Mouse (Mus musculus): ENCODE data around the gene Slf2.

Gene Slf2

GRCm38 (mm10) chr19:44907851-44908690 is 22.9 kb upstream of the Slf2 start:
- DNase-seq (ENCODE audit: low read depth in 1 of 2, low spot score in 2 of 2), result no peak

GRCm38 (mm10) chr19:44908836-44909460 is 22.0 kb upstream of the Slf2 start:
- no peak for DNase-seq (ENCODE audit: low read depth in 1 of 2, low spot score in 2 of 2)

- DNase-seq (ENCODE audit: low read depth in 1 of 2, low spot score in 2 of 2), result no peak
Observed at GRCm38 (mm10) chr19:44914481-44915249, 16.3 kb upstream of the Slf2 start.

GRCm38 (mm10) chr19:44918171-44918570 is 12.8 kb upstream of the Slf2 start:
- DNase-seq (ENCODE audit: low read depth in 1 of 2, low spot score in 2 of 2), result no peak

GRCm38 (mm10) chr19:44921466-44922139 is 9.3 kb upstream of the Slf2 start:
- DNase-seq (ENCODE audit: low read depth in 1 of 2, low spot score in 2 of 2), result no peak

DNA sequence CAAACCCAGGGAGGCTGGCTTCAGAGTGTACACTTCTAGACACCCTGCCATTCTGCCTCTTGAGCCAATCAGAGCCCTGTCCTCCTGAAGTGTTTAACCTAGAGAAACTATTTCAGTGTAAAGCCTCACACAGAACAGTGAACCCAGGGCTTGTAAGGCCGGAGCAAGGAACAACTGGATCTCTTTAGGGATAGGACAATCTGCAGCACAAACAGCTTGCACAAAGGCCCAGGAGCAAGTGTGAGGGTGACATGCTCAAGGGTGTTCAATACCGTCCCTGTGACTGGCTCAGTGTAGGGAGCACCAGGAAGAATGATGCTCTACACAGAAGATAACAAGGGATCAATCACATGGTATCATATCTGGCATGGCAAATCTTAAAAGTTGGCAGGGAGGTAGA is 8.4 kb upstream of the Slf2 start:
- DNase-seq (ENCODE audit: low read depth in 1 of 2, low spot score in 2 of 2), result no peak

- no peak for DNase-seq (ENCODE audit: low read depth in 1 of 2, low spot score in 2 of 2)
Observed at GRCm38 (mm10) chr19:44924699-44925098, 6.3 kb upstream of the Slf2 start.

DNA sequence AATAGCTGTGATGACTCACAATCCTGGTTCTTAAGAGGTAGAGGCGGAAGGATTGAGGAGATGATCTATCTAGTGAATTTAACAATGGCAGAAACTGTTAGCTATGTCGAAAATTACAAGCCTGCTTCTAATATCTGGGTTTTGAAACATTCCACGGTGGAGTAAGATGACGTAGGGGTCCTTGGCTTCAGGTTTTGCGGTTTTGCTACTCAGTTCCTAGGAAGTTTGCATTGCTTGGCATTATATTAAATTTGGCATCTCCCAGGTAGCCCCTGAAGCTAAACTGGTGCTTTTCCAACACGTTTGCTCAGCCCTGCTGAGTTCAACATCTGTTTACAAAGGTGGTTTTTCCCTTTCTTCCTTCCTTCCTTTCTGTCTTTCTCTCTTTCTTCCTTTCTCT is 4.2 kb upstream of the Slf2 start:
- DNase-seq (ENCODE audit: low read depth in 1 of 2, low spot score in 2 of 2), result no peak

DNA sequence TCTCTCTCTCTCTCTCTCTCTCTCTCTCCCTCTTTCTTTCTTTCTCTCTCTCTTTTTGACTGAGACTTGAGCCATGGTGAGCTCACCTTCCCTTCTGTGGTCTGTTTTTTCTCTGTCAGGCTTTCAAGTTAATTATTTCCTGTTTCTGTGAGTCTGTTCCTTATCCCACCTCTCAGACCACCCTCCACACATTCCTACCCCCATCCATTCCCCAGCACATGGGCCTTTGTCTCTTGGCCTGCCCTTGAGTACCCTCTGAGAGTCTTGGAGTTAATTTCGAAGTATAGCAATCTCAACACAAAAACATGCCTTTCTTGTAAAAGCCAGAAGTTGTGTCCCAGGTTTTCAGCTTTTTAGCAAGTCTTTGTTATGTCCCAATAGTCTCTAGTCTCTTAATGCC is 3.7 kb upstream of the Slf2 start:
- DNase-seq (ENCODE audit: low read depth in 1 of 2, low spot score in 2 of 2), result no peak

GRCm38 (mm10) chr19:44928185-44928584 is 2.8 kb upstream of the Slf2 start:
- no peak for DNase-seq (ENCODE audit: low read depth in 1 of 2, low spot score in 2 of 2)

GRCm38 (mm10) chr19:44929251-44929650 is 1.7 kb upstream of the Slf2 start:
- DNase-seq (ENCODE audit: low read depth in 1 of 2, low spot score in 2 of 2), result no peak

- DNase-seq (ENCODE audit: low read depth in 1 of 2, low spot score in 2 of 2), result no peak
Observed at GRCm38 (mm10) chr19:44929663-44930062, 1.3 kb upstream of the Slf2 start.

- DNase-seq (ENCODE audit: low read depth in 1 of 2, low spot score in 2 of 2), result no peak
Observed at GRCm38 (mm10) chr19:44930122-44930521, 829 bp upstream of the Slf2 start.

GRCm38 (mm10) chr19:44931454-44931759 is 456 bp downstream of the Slf2 start:
- peak; percentile 68 to 76 for DNase-seq (ENCODE audit: low read depth in 1 of 2, low spot score in 2 of 2)

DNA sequence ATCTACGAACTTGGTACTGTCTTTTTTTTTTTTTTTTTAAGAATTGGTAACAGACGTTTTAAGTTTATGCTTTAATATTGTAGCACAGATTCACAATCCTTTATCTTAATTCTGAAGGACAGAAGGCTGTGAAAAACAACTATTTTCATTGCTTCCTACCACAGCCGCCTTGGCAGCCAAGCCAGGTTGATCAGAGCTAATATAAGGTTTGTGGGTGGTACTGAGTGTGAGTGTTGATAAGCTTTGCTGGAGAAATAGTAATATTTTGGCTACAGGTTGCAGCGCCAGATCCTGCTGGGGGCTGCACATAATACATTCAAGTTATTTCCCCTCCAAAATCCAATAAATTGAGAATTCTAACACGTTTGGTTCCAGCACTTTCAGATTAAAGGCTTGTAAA is 1.1 kb downstream of the Slf2 start:
- DNase-seq (ENCODE audit: low read depth in 1 of 2, low spot score in 2 of 2), result no peak

DNA sequence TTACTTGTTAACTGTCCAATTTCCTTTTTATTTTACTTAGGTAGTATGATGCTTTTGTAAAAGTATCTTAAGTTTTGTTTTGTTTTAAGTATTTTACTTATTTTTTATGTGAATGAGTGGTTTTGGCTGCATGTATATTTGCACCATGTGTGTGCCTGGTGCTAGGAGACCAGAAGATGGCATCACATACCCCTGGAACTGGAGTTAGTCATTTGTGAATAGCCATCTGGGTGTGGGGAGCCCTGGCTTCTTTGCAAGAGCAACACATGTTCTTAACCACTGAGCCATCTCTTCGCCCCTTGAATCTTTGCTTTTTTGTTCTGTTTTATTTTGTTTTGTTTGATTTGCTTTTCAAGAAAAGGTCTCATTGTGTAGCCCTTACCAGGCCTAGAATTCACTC is 2.2 kb downstream of the Slf2 start:
- DNase-seq (ENCODE audit: low read depth in 1 of 2, low spot score in 2 of 2), result no peak

GRCm38 (mm10) chr19:44959633-44960032 is 28.7 kb downstream of the Slf2 start:
- no peak for DNase-seq (ENCODE audit: low read depth in 1 of 2, low spot score in 2 of 2)

DNA sequence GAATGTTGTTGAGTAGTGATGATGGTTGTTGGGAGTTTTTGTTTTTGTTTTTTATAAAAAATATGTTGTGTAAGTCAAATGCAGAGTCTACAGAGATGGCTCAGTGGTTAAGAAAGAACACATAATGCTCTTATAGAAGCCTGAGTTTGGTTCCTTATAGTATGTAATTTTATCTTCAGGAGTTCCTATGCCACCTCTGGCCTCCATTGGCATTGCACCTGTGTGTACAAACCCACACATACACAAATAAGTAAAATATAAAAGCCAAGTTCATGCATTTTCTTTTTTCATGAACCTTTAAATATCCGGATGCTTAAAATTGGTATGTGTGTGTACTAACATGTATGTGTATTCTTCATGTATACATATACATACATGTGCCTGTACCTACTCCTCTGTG is 35.0 kb downstream of the Slf2 start:
- DNase-seq (ENCODE audit: low read depth in 1 of 2, low spot score in 2 of 2), result no peak

DNA sequence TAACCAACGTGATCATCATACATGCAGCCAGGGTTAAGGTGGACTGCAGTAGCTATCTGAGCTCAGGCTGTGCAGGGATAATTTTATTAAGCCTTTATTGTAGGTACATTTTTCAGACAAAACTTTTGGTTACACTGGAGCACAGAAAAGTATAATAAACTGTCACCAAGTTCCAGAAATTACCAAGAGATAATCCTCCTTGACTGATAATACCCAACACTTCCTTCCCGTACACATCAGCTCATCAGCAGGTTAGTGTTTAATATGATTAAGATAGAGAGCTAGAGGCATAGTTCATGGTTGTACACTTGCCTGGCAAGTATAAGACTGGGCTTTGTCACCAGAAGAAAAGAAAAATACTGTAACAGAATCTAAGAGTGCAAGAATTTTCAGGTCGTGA is 37.4 kb downstream of the Slf2 start:
- no peak for DNase-seq (ENCODE audit: low read depth in 1 of 2, low spot score in 2 of 2)

DNA sequence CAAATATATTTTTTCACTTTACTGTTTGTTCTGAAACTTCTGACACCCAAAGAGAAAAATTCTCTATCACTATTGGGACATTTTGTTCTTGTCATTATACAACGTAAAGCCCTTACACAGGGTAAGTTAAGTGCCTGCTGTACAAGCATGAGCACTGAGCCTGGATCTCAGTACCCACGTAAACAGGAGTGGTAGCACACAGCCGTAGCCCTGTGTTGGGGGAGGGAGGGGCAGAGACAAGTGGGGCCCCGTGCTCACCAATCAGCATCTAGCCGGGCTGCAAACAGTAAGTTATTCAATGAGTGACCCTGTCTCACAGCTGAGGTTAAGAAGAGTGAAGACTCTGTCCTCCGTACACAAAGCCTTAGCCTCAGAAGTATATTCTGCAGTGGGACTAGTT is 45.7 kb downstream of the Slf2 start:
- no peak for DNase-seq (ENCODE audit: low read depth in 1 of 2, low spot score in 2 of 2)

DNA sequence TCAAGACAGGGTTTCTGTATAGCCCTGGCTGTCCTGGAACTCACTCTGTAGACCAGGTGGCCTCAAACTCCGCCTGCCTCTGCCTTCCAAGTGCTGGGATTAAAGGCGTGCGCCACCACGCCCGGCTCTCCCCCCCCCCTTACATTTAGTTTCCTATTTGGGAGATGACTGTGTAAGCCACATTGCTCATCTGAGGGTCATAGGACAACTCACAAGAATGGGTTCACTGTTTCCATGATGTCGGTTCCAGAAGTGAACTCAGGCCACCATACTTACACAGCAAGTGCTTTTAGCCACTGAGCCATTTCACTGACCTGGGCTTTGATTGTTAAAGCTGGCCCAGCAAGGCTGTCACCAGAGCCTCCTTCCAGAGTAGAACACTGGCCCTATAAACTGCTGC is 46.2 kb downstream of the Slf2 start:
- no peak for DNase-seq (ENCODE audit: low read depth in 1 of 2, low spot score in 2 of 2)

DNA sequence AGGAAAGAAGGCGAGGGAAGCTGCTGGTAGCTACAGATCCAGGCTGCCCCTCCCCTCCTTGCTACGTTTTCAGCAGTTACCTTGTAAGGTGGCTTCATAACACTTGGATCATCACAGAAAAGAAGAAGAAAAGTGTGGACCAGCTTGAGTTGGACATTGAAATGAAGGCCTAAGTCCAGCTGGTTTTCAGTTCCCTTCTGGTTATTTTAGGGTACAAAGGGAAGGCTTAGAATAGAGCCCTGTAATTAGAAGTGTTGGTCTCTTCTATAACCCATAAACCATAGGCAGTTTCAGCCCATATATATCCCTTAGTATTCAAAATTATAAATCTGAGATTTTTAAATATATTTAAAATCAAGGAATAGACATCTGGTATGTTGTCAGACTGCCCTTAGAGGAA is 49.8 kb downstream of the Slf2 start:
- no peak for DNase-seq (ENCODE audit: low read depth in 1 of 2, low spot score in 2 of 2)
